Mouse (Mus musculus): ENCODE measurements around the gene Psmc6. TPM values are rescaled to one million over a fixed set of nuclear protein-coding genes. Genes with fewer than 3 reads are reported as not detected.

Gene Psmc6
- polyA plus RNA-seq, 1 experiment: 36.5 TPM

GRCm38 (mm10) chr14:45329018-45329588, 485 bp upstream of the Psmc6 start:
- no peak for DNase-seq (ENCODE audit: low read depth, low spot score)

GRCm38 (mm10) chr14:45350931-45351859, 21.6 kb downstream of the Psmc6 start, which contains the start of gene Styx:
Gene Styx (plus strand): TSS chr14:45351093.
- WGBS: under 1% methylated on average over 85 of the region's 93 CpGs
- peak; percentile 66 for DNase-seq (ENCODE audit: low read depth, low spot score)

More at GRCm38 (mm10) chr14:45329018-45329588, 485 bp upstream of the Psmc6 start:
- WGBS: 10% methylated on average over 8 of the region's 8 CpGs

- DNase-seq (ENCODE audit: low read depth, low spot score): no peak
- 88% methylated on average over 16 of the region's 16 CpGs for WGBS
Measured at GRCm38 (mm10) chr14:45364211-45365195, 34.9 kb downstream of the Psmc6 start.

GRCm38 (mm10) chr14:45365196-45365587, 35.6 kb downstream of the Psmc6 start:
- 94% methylated on average over 6 of the region's 6 CpGs for WGBS
- no peak for DNase-seq (ENCODE audit: low read depth, low spot score)

- WGBS: 34% methylated on average over 3 of the region's 3 CpGs
- peak; percentile 60 for DNase-seq (ENCODE audit: low read depth, low spot score)
Measured at GRCm38 (mm10) chr14:45378771-45379170, 49.2 kb downstream of the Psmc6 start.

GRCm38 (mm10) chr14:45380756-45381155, 51.2 kb downstream of the Psmc6 start:
- no peak for DNase-seq (ENCODE audit: low read depth, low spot score)
- WGBS: 50% methylated on average over 6 of the region's 6 CpGs

GRCm38 (mm10) chr14:45382912-45383311, 53.3 kb downstream of the Psmc6 start:
- no peak for DNase-seq (ENCODE audit: low read depth, low spot score)
- 72% methylated on average over 4 of the region's 4 CpGs for WGBS

GRCm38 (mm10) chr14:45385596-45385995, 56.0 kb downstream of the Psmc6 start:
- WGBS: 83% methylated on average over 2 of the region's 2 CpGs
- no peak for DNase-seq (ENCODE audit: low read depth, low spot score)

DNA sequence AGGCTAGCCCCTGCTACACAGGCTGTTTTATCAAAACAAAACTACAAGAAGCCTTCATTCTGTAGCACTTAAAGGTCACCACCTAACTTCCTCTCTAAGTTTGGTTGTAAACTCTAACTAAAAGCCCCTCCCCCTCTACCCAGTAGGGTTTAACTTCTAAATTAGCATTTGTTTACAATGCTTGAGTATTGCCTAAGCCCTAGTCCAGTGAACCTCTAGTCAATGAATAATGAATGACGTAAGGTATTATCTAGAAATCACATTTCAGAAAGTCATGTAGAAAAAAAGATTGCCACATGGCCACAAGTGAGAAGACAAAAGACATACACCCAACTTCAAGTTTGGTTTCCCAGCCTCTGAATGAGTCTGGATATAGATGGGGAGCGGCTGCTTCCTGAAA, 57.9 kb downstream of the Psmc6 start:
- 10% methylated on average over 2 of the region's 2 CpGs for WGBS
- DNase-seq (ENCODE audit: low read depth, low spot score): peak; percentile 80

DNA sequence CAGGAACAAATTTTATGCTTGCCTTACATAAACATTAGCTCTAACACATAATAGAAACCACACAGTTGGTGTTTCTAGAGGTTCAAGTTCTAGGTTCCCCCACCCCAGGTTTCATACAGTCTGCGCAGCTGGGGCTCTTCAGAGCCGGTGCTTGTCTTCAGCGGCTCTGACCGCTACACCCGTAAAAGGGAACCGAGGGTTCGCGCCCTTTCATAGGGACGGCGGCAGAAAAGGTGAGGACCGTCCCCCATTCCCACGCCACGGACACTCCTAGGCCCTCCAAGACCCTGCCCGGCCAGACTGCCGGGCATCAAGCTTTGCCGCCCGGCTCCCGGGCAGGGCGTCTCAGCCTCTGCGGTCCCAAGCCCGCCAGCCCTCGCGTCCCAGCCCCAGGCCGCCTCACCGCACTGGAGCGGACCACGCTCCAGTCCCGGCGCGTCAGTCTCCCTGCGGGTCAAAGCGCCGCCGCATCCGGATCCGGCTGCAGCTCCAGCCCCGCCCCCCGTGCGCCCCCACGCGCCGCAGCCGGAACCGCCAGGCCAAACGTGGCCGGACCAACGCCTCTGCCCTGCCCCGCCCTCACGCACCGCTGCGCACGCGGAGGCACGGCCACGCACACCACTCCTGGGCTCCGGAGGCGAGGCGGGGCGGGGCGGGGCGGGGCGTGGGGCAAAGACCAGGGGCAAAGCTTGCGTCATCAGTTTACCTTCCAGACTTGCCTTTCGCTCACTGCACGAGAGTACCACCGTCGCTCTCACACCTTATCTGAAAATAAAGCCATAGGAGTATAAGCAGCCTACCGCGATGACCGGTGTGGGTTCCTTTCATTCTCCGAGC, 59.0 kb downstream of the Psmc6 start:
- under 1% methylated on average over 69 of the region's 71 CpGs for WGBS
- DNase-seq (ENCODE audit: low read depth, low spot score): peak; percentile 60

GRCm38 (mm10) chr14:45389194-45389593, 59.6 kb downstream of the Psmc6 start:
- WGBS: 7% methylated on average over 3 of the region's 3 CpGs
- no peak for DNase-seq (ENCODE audit: low read depth, low spot score)

Other genes with a start within 250 kb of the Psmc6 start
- gene Gpr137c, start 110.1 kb upstream of the Psmc6 start, polyA plus RNA-seq (2012; rRNA removed): 0.55 and 1.7 TPM in 2 replicates
- 3.1 and 3.2 TPM in 2 replicates for gene Txndc16, start 109.5 kb upstream of the Psmc6 start, polyA plus RNA-seq (2012; rRNA removed)
- gene Ero1l, start 11.0 kb upstream of the Psmc6 start, polyA plus RNA-seq (2012; rRNA removed): 8.0 and 10.1 TPM in 2 replicates
- gene Styx, start 21.3 kb downstream of the Psmc6 start, polyA plus RNA-seq (2012; rRNA removed): 1.5 and 4.0 TPM in 2 replicates
- 10.1 and 10.2 TPM in 2 replicates for gene Gnpnat1, start 75.1 kb downstream of the Psmc6 start, polyA plus RNA-seq (2012; rRNA removed)
- gene Fermt2, start 200.3 kb downstream of the Psmc6 start, polyA plus RNA-seq (2012; rRNA removed): 16.9 and 17.6 TPM in 2 replicates

All from large intestine, adult 2 months (tissue).